Mouse (Mus musculus) right cerebral cortex, postnatal 14 days (tissue): Measurements from ENCODE around the gene H6pd.
A peak's percentile ranks its signal among the peaks of the same experiment; 100 is the strongest.

Experiments
- DNase-seq: peaks from one replicate; pipeline ENCODE4 v3.0.0; 2022

Gene H6pd

DNA sequence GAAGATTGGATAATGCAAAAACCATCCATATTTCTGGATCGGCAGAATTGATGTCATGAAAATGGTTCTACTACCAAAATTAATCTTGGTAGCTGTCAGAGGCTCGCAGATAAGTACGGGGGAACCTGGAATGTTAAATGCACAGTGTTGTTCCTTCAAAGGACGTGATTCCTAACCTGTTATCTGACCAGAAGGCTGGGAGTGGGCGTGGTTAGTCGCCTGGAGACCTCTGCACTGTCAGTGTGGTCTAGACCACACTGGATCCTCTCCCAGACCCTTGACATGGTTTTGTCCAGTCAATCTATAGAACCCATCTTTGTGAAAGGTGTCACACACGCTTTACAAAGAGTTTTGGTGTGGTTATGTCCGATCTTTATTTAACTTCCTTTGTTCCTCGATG lies 37.4 kb downstream of the H6pd start:
- no peak for DNase-seq

DNA sequence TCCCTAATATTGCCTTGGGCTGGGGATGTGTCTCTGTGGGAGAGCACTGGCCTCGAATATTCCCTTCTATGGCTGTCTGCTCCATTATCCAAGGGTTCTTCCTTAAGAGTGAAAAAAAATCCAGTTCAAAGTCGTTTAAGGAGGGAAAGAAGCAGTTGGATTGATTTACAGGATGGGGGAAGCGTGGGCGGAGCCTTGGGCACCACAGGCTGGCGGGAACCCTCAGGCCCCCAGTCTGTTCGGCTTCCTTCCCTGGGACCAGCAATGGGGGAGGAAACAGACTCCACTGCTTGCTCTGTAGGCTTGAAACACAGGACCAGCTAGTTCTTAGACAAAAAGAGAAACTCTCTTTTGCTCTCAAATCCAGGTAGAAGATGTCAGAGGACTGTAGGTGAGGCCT lies 40.3 kb downstream of the H6pd start:
- DNase-seq: no peak

- no peak for DNase-seq
Measured at GRCm38 (mm10) chr4:149966963-149967362, 41.9 kb downstream of the H6pd start.

DNA sequence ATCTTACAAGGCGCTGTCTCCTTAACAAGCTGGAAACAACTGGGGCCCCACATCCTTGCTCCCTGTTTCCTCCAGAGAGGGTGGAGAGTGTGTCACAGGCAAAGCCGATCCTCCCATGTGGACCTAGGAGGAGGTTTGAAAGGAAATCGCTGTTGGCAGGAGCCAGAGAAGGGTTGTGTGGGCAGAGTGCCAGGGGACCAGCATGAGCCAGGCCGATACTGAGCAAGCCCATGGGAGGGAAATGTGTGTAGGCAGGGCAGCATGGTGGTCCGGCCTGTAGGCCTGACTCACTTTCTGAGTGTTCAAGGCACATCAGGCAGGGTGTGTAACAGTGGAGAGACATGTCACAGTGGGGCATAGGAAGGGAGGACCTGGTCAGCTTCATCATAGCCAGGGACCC lies 42.6 kb downstream of the H6pd start:
- peak; percentile 59 for DNase-seq

GRCm38 (mm10) chr4:149965672-149966071 lies 43.2 kb downstream of the H6pd start:
- DNase-seq: no peak

DNA sequence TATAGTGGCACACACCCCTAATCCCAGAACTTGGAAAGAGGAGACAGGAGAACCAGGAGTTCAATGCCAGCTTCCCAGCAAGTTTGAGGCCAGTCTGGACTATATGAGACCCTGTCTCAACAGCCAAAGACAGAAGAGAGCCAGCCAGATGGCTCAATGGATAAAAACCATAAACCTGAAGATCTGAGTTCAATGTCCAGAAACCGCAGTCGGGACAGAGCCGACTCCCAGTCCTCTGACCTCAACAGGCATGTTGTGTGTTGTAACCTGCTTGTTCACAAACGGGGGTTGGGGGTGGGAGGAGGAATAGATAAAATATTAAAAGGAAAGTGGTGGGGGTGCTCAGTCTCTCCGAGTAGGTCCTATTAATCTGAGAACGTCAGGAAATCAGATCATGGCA lies 43.6 kb downstream of the H6pd start:
- no peak for DNase-seq

DNA sequence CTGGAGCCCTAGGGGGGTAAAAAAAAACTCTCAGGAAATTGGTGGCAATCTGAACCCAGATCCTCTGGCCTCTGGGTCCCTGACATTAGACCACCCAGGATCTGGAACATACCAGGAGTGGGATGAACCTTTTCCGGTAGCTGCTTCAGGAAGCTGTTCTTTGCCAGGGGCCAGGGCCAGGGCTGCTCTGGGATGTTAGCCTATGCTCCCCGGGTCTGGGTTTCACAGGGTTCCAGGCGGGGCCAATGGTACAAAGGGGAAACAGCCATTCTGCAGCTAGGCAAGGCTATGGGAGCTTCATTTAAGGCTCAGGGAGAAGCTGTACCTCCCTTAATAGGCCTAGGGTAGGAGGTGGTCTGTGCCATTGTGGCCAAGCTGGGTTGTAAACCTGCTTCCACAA lies 44.1 kb downstream of the H6pd start:
- DNase-seq: no peak

DNA sequence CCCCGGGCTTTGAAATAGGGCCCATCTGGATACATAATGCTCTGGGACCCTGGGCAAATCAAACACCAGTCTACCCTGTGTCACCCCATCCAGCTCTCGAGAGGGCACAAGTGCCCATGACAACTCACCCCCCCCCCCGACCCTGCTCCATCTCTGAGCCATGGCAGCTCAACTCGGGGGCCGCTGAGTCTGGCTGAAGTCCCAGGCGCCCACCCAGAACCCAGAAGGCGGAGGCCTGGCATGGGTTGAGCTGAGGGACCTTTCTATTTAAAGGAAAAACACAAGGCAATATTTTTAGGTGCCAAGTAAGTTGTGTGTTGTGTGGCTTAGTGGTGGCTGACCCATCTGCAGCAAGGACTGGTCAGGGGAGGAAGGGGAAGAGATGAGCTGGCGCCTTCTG lies 44.5 kb downstream of the H6pd start:
- no peak for DNase-seq

GRCm38 (mm10) chr4:149960391-149960790 lies 48.4 kb downstream of the H6pd start:
- DNase-seq: no peak

- no peak for DNase-seq
Measured at GRCm38 (mm10) chr4:149959816-149960215, 49.0 kb downstream of the H6pd start.

DNA sequence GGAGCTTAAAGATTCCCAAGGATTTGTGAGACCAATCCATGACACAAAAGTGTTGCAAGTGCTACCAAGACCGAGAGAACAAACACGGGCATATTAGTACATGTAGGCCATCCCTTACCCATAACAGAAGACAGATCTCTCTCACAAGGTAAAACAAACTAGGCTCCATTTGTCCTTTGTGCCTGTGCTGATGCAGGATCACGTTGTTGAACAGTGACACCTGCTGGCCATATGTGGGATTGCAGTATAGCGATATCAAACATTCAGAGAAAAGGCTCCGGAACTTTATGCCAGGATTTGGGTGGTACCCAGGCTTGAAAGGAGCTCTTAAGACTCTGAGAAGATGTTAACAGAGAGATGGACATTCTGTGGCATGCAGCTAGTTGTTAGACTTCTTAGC lies 50.3 kb downstream of the H6pd start:
- DNase-seq: peak; percentile 81

- no peak for DNase-seq
Measured at GRCm38 (mm10) chr4:149956048-149956447, 52.8 kb downstream of the H6pd start.

GRCm38 (mm10) chr4:149955631-149956030 lies 53.2 kb downstream of the H6pd start:
- no peak for DNase-seq

DNA sequence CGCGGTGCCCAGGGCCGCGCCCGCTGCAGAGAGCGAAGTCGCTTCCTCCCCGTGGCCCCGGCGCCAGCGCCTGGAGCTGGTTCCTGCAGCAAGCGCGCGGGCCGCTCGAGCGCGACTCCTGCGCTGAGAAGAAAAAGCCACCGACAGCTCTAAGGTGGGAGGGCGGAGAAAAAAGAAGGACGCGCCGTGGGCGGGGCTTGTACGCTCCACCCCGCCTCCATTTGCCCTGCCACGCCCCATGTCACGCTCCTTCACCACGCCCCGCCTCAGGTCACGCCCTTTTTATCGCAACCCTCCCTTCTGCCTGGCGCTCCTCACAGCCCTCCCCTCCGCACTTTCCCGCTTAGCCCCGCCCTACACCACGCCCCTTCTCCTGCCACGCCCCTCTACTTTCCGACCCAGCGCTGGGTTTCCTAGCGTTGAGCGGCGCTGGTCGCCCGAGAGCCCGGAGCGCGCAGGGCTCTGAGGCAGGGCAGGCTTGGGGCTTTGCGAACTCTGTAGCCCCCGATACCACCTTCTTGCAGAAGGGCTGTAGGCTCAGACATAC lies 53.9 kb downstream of the H6pd start, which contains the start of gene Spsb1:
TSS of gene Spsb1 (minus strand) at position 151 of the 547 bp plus-strand sequence.
- DNase-seq: peak; percentile 91

GRCm38 (mm10) chr4:149953621-149954481 lies 55.0 kb downstream of the H6pd start:
- DNase-seq: peak; percentile 67

- no peak for DNase-seq
Measured at GRCm38 (mm10) chr4:149952201-149952600, 56.6 kb downstream of the H6pd start.

DNA sequence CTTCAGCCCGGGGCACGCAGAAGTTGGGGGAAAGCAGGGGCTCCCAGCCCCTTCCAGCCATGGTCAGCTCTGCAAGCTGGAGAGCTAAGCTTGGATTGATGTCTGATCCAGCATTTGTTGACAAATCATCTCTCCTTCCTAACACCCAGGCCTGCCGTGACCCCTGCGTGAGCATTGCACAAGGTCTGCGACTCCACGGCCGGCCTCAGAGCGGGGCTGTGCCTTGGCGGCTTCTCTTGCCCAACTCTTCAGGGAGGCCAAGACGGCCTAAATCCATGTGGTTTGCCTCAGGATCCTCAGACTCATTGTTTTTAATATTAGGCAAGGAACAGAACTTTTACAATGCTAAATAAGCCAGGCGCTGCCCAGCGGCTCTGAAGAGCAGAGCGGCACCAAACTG lies 57.6 kb downstream of the H6pd start:
- DNase-seq: no peak

GRCm38 (mm10) chr4:149949691-149950090 lies 59.1 kb downstream of the H6pd start:
- no peak for DNase-seq

DNA sequence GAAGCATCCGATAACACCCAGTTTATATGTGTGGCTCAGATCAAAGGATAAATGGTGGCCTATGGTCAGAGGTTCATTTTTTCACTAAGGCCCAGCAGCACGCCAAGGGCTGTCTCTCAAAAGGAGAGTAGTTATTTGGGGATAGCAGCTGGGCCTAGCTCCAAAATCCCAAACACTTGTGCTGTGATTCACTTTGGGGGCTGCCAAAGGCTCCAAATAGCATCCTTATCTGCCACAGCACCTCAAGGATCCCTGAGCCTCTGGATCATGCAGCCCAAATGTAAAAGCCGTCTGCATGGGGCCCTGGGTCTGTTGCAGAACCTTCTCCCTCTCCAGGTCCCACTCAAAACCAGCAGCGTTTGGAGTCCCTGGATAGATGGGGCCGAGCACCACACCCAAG lies 60.7 kb downstream of the H6pd start:
- DNase-seq: no peak

DNA sequence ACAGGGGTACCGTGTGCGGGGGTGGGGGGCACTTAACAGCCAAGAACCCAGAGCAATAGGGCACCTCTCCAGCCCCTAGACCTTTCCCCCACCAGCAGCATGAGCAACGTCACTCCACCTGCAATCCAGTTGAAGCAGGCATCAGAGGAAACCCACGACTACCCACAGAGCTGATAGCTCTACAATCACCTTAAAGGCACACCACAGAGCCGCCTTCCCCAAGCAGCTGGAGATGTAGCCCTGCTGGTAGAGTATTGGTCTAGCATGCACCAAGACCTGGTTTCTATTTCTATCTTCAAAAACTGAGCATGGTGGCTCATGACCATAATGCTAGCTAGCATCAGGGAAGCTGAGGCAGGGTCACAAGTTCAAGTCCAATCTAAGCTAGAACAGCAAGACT lies 61.4 kb downstream of the H6pd start:
- no peak for DNase-seq

GRCm38 (mm10) chr4:149945194-149945593 lies 63.6 kb downstream of the H6pd start:
- DNase-seq: no peak

DNA sequence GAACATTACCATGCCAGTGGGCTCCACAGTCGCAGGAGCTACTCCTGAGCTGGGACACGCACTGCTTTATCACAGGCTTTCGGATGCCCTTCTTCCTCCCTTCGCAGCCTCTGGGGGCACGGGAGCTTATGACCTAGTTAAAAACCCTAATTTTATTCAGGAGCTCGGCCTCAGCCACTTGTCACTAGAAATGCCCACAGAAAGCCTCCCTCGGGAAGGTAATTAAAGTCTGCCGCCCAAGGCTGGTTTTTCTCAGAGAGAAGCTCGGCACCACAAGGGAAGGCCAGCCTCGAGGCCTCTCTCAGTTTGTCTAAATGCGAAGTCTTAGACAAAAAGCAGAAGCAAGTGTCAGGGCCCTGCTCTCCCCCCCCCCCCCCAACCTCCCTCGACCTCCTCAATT lies 64.6 kb downstream of the H6pd start:
- no peak for DNase-seq

- no peak for DNase-seq
Measured at GRCm38 (mm10) chr4:149942831-149943741, 65.7 kb downstream of the H6pd start.
